Mouse (Mus musculus) heart, adult 2 months (tissue): Measurements from ENCODE around the gene Nudcd3.

Source experiments
- CTCF ChIP-seq: fragments of 200-600 bp; IDR thresholded peaks from 2 replicates; pipeline ENCODE4 v1.8.1; 2022; ENCODE audit warnings: antibody characterized with exemption, mild to moderate bottlenecking, moderate library complexity
- POLR2A ChIP-seq: fragments of 200-500 bp; IDR thresholded peaks from 2 replicates; pipeline ENCODE4 v1.6.1; 2011; ENCODE audit warnings: mild to moderate bottlenecking, low read depth, low read length, control low read depth; ENCODE audit not compliant: insufficient read depth

DNA sequence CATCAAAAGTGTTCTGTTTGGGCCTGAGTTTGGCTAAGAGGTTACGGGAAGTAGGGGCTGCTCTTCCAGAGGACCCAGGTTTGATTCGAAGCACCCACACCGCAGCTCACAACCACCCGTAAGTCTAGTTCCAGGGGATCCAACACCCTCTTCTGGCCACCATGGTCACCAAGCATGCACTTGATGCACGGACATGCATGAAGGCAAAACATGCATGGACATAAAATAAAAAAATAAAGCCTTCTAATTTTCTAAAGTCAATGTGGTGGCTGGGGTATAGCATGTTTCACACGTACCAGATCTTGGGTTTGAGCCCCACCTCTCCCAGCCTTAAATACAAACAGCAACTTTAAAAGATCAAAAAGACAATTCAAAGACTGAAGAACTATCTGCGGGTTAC, 35.4 kb downstream of the Nudcd3 start:
- TF ChIP-seq CTCF = no peak
- TF ChIP-seq POLR2A = no peak
